Mouse (Mus musculus): ENCODE measurements at regions not wholly inside any gene's neighbourhood (a gene's known extent, or its start where the extent isn't known, plus 50 kb on each side); places are given as distances from the start of the nearest gene placed in this dataset.

DNA sequence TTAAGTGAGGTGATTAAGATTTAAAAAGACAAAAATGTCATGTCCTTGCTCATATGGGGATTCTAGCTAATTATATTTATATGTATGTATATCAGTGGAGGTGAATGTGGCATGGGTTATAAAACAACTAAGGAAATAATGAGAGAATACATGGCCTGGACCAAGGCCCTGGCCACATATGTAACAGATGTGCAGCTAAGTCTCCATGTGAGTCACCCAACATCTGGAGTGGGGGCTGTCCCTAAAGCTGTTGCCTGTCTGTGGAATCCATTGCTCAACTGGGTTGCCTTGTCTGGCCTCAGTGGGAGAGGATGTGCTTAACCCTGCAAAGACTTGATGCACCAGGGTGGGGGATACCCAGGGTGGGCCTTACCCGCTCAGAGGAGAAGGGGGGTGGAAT is 551.5 kb upstream of the Fbxo33 start:
- H3K9ac ChIP-seq (ENCODE audit: low read length): no peak overlapping the region
- no peak overlapping the region for H3K4me2 ChIP-seq (ENCODE audit: low read depth, low read length)
- WGBS: 83% methylated on average over 1 of the region's 1 CpGs
- H3K36me3 ChIP-seq (ENCODE audit: control insufficient read depth, insufficient read depth, low read length): no peaks in the 10 kb centered on the region
- H3K27ac ChIP-seq (ENCODE audit: low read length): no peak overlapping the region
- no peak for ATAC-seq (ENCODE audit: insufficient read depth, low FRiP score)
- H3K9me3 ChIP-seq (replicated peaks; ENCODE audit: control insufficient read depth, low read length): no peaks in the 10 kb centered on the region
- no peaks in the 10 kb centered on the region for H3K4me1 ChIP-seq (ENCODE audit: control insufficient read depth, insufficient read depth, low read length)
- H3K27me3 ChIP-seq (ENCODE audit: control insufficient read depth, insufficient read depth, low read length): no peaks in the 10 kb centered on the region
- H3K4me3 ChIP-seq (replicated peaks; ENCODE audit: low read length): no peak overlapping the region

DNA sequence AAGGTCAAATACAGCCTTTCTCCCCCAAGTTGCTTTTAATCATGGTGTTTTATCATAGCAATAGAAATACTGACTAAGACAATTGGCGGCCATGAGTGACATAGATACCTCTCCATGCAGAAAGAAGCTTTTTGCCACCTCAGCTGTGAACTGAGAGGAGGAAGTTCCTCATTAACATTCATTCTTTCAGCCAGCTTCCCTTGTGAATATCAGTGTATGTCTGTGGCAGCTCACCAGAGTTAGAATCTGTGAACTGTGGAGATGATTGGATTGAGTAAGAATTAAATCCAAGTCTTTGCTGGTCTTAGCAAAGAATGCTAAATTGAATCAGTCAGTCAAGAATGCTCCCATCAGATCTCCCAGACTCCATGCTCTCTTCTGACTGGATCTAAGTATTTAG is 542.7 kb upstream of the Fbxo33 start:
- H3K9me3 ChIP-seq (replicated peaks; ENCODE audit: control insufficient read depth, low read length): no peaks in the 10 kb centered on the region
- H3K4me2 ChIP-seq (ENCODE audit: low read depth, low read length): no peak overlapping the region
- ATAC-seq (ENCODE audit: insufficient read depth, low FRiP score): no peak
- H3K4me1 ChIP-seq (ENCODE audit: control insufficient read depth, insufficient read depth, low read length): no peaks in the 10 kb centered on the region
- WGBS: 81% methylated on average over 1 of the region's 1 CpGs
- no peak overlapping the region for H3K27ac ChIP-seq (ENCODE audit: low read length)
- H3K36me3 ChIP-seq (ENCODE audit: control insufficient read depth, insufficient read depth, low read length): no peaks in the 10 kb centered on the region
- no peak overlapping the region for H3K9ac ChIP-seq (ENCODE audit: low read length)
- no peaks in the 10 kb centered on the region for H3K27me3 ChIP-seq (ENCODE audit: control insufficient read depth, insufficient read depth, low read length)
- H3K4me3 ChIP-seq (replicated peaks; ENCODE audit: low read length): no peak overlapping the region

DNA sequence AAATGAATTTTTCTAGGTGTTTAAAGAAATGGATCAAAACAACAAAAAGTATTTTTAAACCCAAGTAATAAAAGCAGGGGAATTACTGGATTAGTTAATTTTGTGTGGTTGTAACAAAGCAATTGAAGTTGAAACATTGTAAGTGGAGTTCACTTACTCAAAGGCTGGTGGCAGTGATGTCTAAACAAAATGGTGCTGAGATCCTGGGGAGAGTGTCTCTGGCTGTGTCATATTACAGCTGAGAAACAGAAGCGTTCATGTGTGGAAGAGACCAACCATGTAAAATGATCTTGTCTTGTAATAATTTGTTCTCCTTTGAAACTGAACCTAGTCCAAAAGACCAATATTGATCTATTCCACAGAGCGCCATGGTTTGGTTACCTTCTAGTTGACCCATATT is 525.2 kb upstream of the Fbxo33 start:
- H3K4me3 ChIP-seq (replicated peaks; ENCODE audit: low read length): no peak overlapping the region
- ATAC-seq (ENCODE audit: insufficient read depth, low FRiP score): no peak
- no peaks in the 10 kb centered on the region for H3K9me3 ChIP-seq (replicated peaks; ENCODE audit: control insufficient read depth, low read length)
- H3K4me1 ChIP-seq (ENCODE audit: control insufficient read depth, insufficient read depth, low read length): no peaks in the 10 kb centered on the region
- no peak overlapping the region for H3K27ac ChIP-seq (ENCODE audit: low read length)
- no peak overlapping the region for H3K4me2 ChIP-seq (ENCODE audit: low read depth, low read length)
- H3K9ac ChIP-seq (ENCODE audit: low read length): no peak overlapping the region
- no peaks in the 10 kb centered on the region for H3K36me3 ChIP-seq (ENCODE audit: control insufficient read depth, insufficient read depth, low read length)
- 82% methylated on average over 2 of the region's 2 CpGs for WGBS
- H3K27me3 ChIP-seq (ENCODE audit: control insufficient read depth, insufficient read depth, low read length): no peaks in the 10 kb centered on the region

DNA sequence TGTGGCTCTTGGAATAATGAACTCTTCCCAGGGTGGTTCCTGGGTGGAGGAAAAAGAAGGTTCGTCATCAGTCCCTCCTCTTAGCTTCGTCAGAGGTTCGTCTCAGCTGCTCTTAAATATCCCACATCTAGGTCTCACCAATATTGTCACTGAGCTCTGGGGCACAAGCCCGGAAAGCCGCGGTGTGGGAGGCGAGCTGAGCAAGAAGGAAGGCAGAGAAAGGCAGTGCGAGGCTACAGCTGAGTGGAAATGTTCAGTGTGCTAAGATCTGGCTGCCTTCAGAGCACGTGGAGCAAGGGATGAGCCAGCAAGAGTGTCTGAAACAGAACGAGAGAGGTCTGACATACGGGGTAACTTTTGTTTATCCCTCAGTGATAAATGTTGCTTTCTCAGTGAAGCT is 523.7 kb upstream of the Fbxo33 start:
- Histone ChIP-seq H3K4me1 (ENCODE audit: control insufficient read depth, insufficient read depth, low read length) (no peaks in the 10 kb centered on the region), H3K4me2 (ENCODE audit: low read depth, low read length) (no peak overlapping the region), H3K27ac (ENCODE audit: low read length) (no peak overlapping the region), H3K9ac (ENCODE audit: low read length) (no peak overlapping the region), H3K9me3 (replicated peaks; ENCODE audit: control insufficient read depth, low read length) (no peaks in the 10 kb centered on the region), H3K27me3 (ENCODE audit: control insufficient read depth, insufficient read depth, low read length) (no peaks in the 10 kb centered on the region), H3K4me3 (replicated peaks; ENCODE audit: low read length) (no peak overlapping the region), H3K36me3 (ENCODE audit: control insufficient read depth, insufficient read depth, low read length) (no peaks in the 10 kb centered on the region)
- WGBS: 63% methylated on average over 11 of the region's 11 CpGs
- no peak for ATAC-seq (ENCODE audit: insufficient read depth, low FRiP score)

DNA sequence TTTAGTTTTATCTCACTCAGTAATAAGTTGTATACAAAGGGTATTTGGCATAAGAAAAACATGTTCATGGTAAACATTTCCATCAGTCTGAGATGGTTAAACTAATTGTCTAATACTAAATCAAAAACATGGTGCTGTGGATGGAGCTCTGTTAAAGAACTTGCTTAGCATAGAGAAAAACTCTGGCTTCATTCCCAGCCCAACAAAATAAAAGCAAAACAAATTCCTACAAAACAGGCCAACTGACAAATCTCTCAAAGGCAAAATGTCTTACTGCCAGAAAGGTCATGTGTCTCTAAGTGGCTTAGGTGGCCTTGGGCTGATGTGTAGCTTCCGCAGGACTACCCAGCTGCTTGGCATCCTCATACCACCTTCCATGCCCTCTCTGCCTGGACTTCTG is 505.4 kb upstream of the Fbxo33 start:
- H3K4me2 ChIP-seq (ENCODE audit: low read depth, low read length): no peak overlapping the region
- no peaks in the 10 kb centered on the region for H3K36me3 ChIP-seq (ENCODE audit: control insufficient read depth, insufficient read depth, low read length)
- no peaks in the 10 kb centered on the region for H3K4me1 ChIP-seq (ENCODE audit: control insufficient read depth, insufficient read depth, low read length)
- no peaks in the 10 kb centered on the region for H3K27me3 ChIP-seq (ENCODE audit: control insufficient read depth, insufficient read depth, low read length)
- ATAC-seq (ENCODE audit: insufficient read depth, low FRiP score): no peak
- no peak overlapping the region for H3K4me3 ChIP-seq (replicated peaks; ENCODE audit: low read length)
- H3K9me3 ChIP-seq (replicated peaks; ENCODE audit: control insufficient read depth, low read length): no peaks in the 10 kb centered on the region
- no peak overlapping the region for H3K9ac ChIP-seq (ENCODE audit: low read length)
- 67% methylated on average over 1 of the region's 1 CpGs for WGBS
- no peak overlapping the region for H3K27ac ChIP-seq (ENCODE audit: low read length)

DNA sequence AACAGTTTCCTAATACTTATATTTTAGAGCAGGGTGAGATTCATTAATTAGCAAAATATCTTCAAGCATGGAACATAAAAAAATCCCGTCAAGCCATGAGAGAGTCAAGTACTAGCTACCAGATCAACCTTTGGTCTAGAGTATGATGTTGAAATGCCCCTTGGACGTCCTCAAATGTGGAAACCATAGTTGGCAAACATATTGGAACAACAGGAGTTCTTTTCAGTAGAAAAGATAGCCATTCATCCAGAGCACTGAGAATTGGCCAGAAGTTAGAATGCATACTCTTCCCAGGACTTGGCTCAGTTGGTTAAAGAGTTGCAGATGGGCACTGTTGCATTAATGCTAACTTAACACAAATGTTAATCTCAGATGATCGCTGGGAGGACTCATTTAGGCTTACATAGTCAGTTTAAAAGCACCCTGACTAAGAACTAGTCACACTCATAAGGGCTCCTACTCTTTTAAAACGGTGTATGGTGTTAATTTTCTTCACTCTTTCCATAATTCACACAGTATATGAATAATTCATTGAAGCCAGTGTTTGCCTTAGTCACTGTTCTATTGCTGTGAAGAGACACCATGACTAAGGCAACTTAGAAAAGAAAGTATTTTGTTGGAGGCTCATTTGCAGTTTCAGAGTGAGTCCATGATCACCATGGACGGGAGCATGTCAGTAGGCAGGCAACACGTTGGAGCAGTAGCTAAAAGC is 503.1 kb upstream of the Fbxo33 start:
- no peaks in the 10 kb centered on the region for H3K9me3 ChIP-seq (replicated peaks; ENCODE audit: control insufficient read depth, low read length)
- no peak overlapping the region for H3K4me2 ChIP-seq (ENCODE audit: low read depth, low read length)
- ATAC-seq (ENCODE audit: insufficient read depth, low FRiP score): no peak
- H3K4me1 ChIP-seq (ENCODE audit: control insufficient read depth, insufficient read depth, low read length): no peaks in the 10 kb centered on the region
- H3K36me3 ChIP-seq (ENCODE audit: control insufficient read depth, insufficient read depth, low read length): no peaks in the 10 kb centered on the region
- H3K4me3 ChIP-seq (replicated peaks; ENCODE audit: low read length): no peak overlapping the region
- no peak overlapping the region for H3K27ac ChIP-seq (ENCODE audit: low read length)
- H3K27me3 ChIP-seq (ENCODE audit: control insufficient read depth, insufficient read depth, low read length): no peaks in the 10 kb centered on the region
- WGBS: 74% methylated on average over 6 of the region's 6 CpGs
- H3K9ac ChIP-seq (ENCODE audit: low read length): no peak overlapping the region

DNA sequence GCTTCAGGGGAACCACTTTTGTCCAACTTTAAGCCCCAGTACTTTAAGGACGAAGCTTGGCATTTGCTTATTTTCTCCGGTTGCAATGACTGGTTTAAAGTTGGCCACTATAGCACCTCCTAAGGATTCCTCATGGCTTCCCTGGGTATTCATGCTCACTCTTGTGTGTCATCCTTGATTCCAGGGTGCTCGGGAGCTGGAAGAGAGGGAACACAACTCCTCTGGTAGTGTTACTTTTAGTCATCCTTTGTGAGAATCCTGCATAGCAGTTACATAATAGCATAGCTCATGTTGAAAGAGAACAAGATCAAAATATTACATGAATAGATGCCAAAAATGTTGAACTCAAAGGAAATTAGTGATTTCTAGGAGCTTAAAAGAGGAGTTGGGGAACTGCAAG is 493.7 kb upstream of the Fbxo33 start:
- Histone ChIP-seq H3K27ac (ENCODE audit: low read length) (no peak overlapping the region), H3K4me2 (ENCODE audit: low read depth, low read length) (no peak overlapping the region), H3K4me3 (replicated peaks; ENCODE audit: low read length) (no peak overlapping the region), H3K4me1 (ENCODE audit: control insufficient read depth, insufficient read depth, low read length) (no peaks in the 10 kb centered on the region), H3K27me3 (ENCODE audit: control insufficient read depth, insufficient read depth, low read length) (no peaks in the 10 kb centered on the region), H3K36me3 (ENCODE audit: control insufficient read depth, insufficient read depth, low read length) (no peaks in the 10 kb centered on the region), H3K9ac (ENCODE audit: low read length) (no peak overlapping the region), H3K9me3 (replicated peaks; ENCODE audit: control insufficient read depth, low read length) (no peaks in the 10 kb centered on the region)
- no peak for ATAC-seq (ENCODE audit: insufficient read depth, low FRiP score)
- 90% methylated on average over 3 of the region's 3 CpGs for WGBS

DNA sequence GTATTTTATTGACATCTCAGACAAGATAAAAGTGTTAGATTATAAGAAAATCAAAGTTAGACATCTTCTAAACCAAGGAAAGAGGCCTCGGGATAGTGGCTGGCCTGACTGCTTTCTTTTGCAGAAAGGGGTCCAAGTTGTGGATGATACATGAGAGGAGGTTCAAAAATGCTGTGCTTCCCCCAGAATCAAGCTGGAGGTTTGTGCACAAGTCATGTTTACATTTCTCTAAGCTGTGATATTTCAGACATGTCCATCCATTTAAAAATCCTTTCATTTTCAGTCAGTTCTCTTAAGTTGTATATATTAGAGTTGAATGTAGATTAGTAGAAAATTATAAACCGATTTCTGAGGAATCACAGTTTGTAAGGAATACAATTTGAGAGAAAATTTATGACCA is 463.7 kb upstream of the Fbxo33 start:
- peak; percentile 60 for ATAC-seq (ENCODE audit: insufficient read depth, low FRiP score)
- H3K4me3 ChIP-seq (replicated peaks; ENCODE audit: low read length): no peak overlapping the region
- H3K4me1 ChIP-seq (ENCODE audit: control insufficient read depth, insufficient read depth, low read length): no peaks in the 10 kb centered on the region
- H3K27me3 ChIP-seq (ENCODE audit: control insufficient read depth, insufficient read depth, low read length): no peaks in the 10 kb centered on the region
- H3K27ac ChIP-seq (ENCODE audit: low read length): no peak overlapping the region
- no peaks in the 10 kb centered on the region for H3K9me3 ChIP-seq (replicated peaks; ENCODE audit: control insufficient read depth, low read length)
- H3K36me3 ChIP-seq (ENCODE audit: control insufficient read depth, insufficient read depth, low read length): no peaks in the 10 kb centered on the region
- no peak overlapping the region for H3K4me2 ChIP-seq (ENCODE audit: low read depth, low read length)
- WGBS: 39% methylated on average over 2 of the region's 2 CpGs
- no peak overlapping the region for H3K9ac ChIP-seq (ENCODE audit: low read length)

DNA sequence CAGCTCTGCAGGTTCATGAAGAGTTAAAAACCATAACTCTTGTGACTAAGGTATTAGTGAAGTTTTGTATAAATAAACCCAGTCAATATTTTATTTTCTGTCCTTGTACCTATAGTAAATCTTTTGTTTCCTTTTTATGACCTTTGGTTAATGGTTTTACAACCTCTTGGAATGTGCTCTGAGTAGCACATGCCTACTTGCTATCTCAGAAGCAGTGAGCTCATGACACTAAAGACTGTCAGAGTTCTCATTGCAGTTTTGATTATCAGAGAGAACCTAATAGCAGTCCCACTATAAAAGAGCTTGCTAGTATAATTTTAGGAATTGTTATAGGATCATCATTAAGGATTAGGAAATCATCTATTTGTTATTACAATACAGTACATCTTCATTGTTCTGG is 443.6 kb upstream of the Fbxo33 start:
- Histone ChIP-seq H3K4me2 (ENCODE audit: low read depth, low read length) (no peak overlapping the region), H3K9me3 (replicated peaks; ENCODE audit: control insufficient read depth, low read length) (no peaks in the 10 kb centered on the region), H3K9ac (ENCODE audit: low read length) (no peak overlapping the region), H3K4me3 (replicated peaks; ENCODE audit: low read length) (no peak overlapping the region), H3K27me3 (ENCODE audit: control insufficient read depth, insufficient read depth, low read length) (no peaks in the 10 kb centered on the region), H3K4me1 (ENCODE audit: control insufficient read depth, insufficient read depth, low read length) (no peaks in the 10 kb centered on the region), H3K36me3 (ENCODE audit: control insufficient read depth, insufficient read depth, low read length) (no peaks in the 10 kb centered on the region), H3K27ac (ENCODE audit: low read length) (no peak overlapping the region)
- no peak for ATAC-seq (ENCODE audit: insufficient read depth, low FRiP score)

DNA sequence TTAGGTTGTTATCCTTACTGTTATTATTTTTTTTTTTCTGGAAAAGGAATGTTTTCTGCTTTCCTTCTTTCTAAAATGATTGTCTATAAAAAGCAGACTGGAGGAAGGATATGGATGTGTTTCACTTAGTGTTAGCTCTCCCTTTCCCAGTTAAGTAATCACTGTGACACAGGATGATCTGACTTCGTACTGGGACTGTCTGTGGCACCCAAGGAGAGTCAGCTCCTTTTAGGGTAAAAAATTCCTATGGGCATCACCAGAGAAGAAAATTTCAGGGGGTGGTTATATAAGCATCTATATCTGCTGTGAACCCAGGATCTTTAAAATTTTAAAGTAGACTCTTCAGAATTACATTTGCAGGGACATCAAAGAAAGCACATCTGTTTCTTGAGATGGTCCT is 411.2 kb upstream of the Fbxo33 start:
- no peak overlapping the region for H3K4me2 ChIP-seq (ENCODE audit: low read depth, low read length)
- no peaks in the 10 kb centered on the region for H3K9me3 ChIP-seq (replicated peaks; ENCODE audit: control insufficient read depth, low read length)
- no peaks in the 10 kb centered on the region for H3K4me1 ChIP-seq (ENCODE audit: control insufficient read depth, insufficient read depth, low read length)
- no peak for ATAC-seq (ENCODE audit: insufficient read depth, low FRiP score)
- no peak overlapping the region for H3K4me3 ChIP-seq (replicated peaks; ENCODE audit: low read length)
- no peaks in the 10 kb centered on the region for H3K27me3 ChIP-seq (ENCODE audit: control insufficient read depth, insufficient read depth, low read length)
- no peak overlapping the region for H3K9ac ChIP-seq (ENCODE audit: low read length)
- 54% methylated on average over 1 of the region's 1 CpGs for WGBS
- H3K27ac ChIP-seq (ENCODE audit: low read length): no peak overlapping the region
- no peaks in the 10 kb centered on the region for H3K36me3 ChIP-seq (ENCODE audit: control insufficient read depth, insufficient read depth, low read length)

All from stomach, embryonic 16.5 days (tissue).